Mouse (Mus musculus) thymus, postnatal 4 days (tissue): ENCODE results near the gene Rimklb.
"Not testable (repeated sequence)": the region's sequence is repeated elsewhere in the genome, so short reads cannot be mapped to it uniquely, and the experiment has no call there.

Source experiments
- DNase-seq: peaks from one replicate; pipeline ENCODE4 v3.0.0; 2021

Rimklb gene

GRCm38 (mm10) chr6:122498661-122499060 lies at the start of gene Rimklb:
TSS of gene Rimklb (minus strand) at chr6:122498761.
- no peak for DNase-seq

GRCm38 (mm10) chr6:122545948-122546347 lies 47.4 kb upstream of the Rimklb start:
- no peak for DNase-seq

- no peak for DNase-seq
These were observed 46.8 kb upstream of the Rimklb start for GRCm38 (mm10) chr6:122545289-122545882.

- no peak for DNase-seq
These were observed 46.1 kb upstream of the Rimklb start for GRCm38 (mm10) chr6:122544672-122545071.

GRCm38 (mm10) chr6:122543574-122543973 lies 45.0 kb upstream of the Rimklb start:
- DNase-seq = no peak

- not testable (repeated sequence) for DNase-seq
These were observed 43.9 kb upstream of the Rimklb start for GRCm38 (mm10) chr6:122542459-122542858.

GRCm38 (mm10) chr6:122539564-122539963 lies 41.0 kb upstream of the Rimklb start:
- no peak for DNase-seq

GRCm38 (mm10) chr6:122534032-122534431 lies 35.5 kb upstream of the Rimklb start:
- no peak for DNase-seq

- peak; percentile 21 for DNase-seq
These were observed 34.3 kb upstream of the Rimklb start for GRCm38 (mm10) chr6:122532883-122533302.

- no peak for DNase-seq
These were observed 33.1 kb upstream of the Rimklb start for GRCm38 (mm10) chr6:122531466-122532174.

GRCm38 (mm10) chr6:122528136-122528535 lies 29.6 kb upstream of the Rimklb start:
- DNase-seq = no peak

GRCm38 (mm10) chr6:122527596-122527995 lies 29.0 kb upstream of the Rimklb start:
- DNase-seq = peak; percentile 29

- no peak for DNase-seq
These were observed 24.7 kb upstream of the Rimklb start for GRCm38 (mm10) chr6:122523289-122523688.

- no peak for DNase-seq
These were observed 24.0 kb upstream of the Rimklb start for GRCm38 (mm10) chr6:122522595-122522994.

- no peak for DNase-seq
These were observed 20.8 kb upstream of the Rimklb start for GRCm38 (mm10) chr6:122519384-122519783.

GRCm38 (mm10) chr6:122517668-122518067 lies 19.1 kb upstream of the Rimklb start:
- no peak for DNase-seq

- not testable (repeated sequence) for DNase-seq
These were observed 17.2 kb upstream of the Rimklb start for GRCm38 (mm10) chr6:122515762-122516161.

- DNase-seq = no peak
These were observed 15.8 kb upstream of the Rimklb start for GRCm38 (mm10) chr6:122514312-122514711.

- DNase-seq = no peak
These were observed 14.6 kb upstream of the Rimklb start for GRCm38 (mm10) chr6:122512914-122513878.

GRCm38 (mm10) chr6:122508494-122508893 lies 9.9 kb upstream of the Rimklb start:
- DNase-seq = no peak

- DNase-seq = no peak
These were observed 7.0 kb upstream of the Rimklb start, which contains the start of gene Mfap5 for GRCm38 (mm10) chr6:122505545-122505944. TSS of gene Mfap5 (plus strand) at chr6:122505845.

GRCm38 (mm10) chr6:122505041-122505440 lies 6.5 kb upstream of the Rimklb start:
- no peak for DNase-seq

- no peak for DNase-seq
These were observed 2.1 kb downstream of the Rimklb start for GRCm38 (mm10) chr6:122496501-122496900.
